In the genomic region with DNA sequence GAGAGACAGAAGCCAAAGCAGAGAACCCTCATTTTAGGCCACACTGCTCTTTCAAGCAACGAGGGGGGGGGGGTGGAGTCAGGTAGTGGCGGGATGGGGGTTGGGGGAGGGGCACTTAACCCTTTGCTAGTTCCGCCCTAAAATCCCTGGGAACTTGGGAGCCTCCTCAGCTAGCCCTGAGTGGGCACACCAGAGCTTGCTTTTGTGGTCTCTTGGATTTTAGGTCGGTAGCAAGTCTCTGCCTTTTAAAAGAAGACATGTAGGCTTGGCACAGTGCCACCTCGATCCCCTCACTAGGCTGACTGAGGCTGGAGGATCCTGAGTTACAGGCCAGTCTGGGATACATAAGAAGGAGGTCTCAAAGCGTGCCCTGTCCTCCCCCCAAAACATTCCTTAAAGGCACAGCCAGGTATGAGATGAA, we compare ENCODE assay signal across 9 mouse cellular contexts. TPM values are rescaled to one million over a fixed set of nuclear protein-coding genes. Genes with fewer than 3 reads are reported as not detected.
DNase-seq lines count a peak whose midpoint lies in the region; ATAC-seq and TF ChIP-seq lines count a peak whose summit lies in the region.
"Had no signal": no experiment of that assay in that cellular context is flagged by ENCODE, and none has a peak within 500 bp of the region (broad histone marks: within the 10 kb centered on the region; RNA-seq: fewer than 3 reads in every experiment).

No protein-coding gene starts in this region.

- ATAC-seq in limb, embryonic 14.5 days (ENCODE audit: low FRiP score, low read depth) = no peak
- no peak for ATAC-seq in megakaryocyte-erythroid progenitor cell, adult 5-6 weeks (replicated peaks; ENCODE audit: low FRiP score, low TSS enrichment, poor library complexity, severe bottlenecking)

- peak overlapping the region; percentile 30 for H3K4me3 ChIP-seq in limb, embryonic 14.5 days (replicated peaks; ENCODE audit: low read length)
- H3K4me3 ChIP-seq in small intestine, adult 2 months (ENCODE audit: low read depth, low read length) = no peak overlapping the region

- no peaks in the 10 kb centered on the region for H3K9me3 ChIP-seq in limb, embryonic 14.5 days (ENCODE audit: control insufficient read depth, low read length)
- H3K9me3 ChIP-seq: G1E had no signal

- peak overlapping the region; percentile 61 for H3K4me2 ChIP-seq in limb, embryonic 14.5 days (replicated peaks; ENCODE audit: low read depth, low read length, severe bottlenecking)

- TF ChIP-seq CTCF in small intestine, adult 2 months (IDR thresholded peaks at IDR 0.05; ENCODE audit: extremely low read depth, insufficient read length, insufficient replicate concordance, low read depth, low read length) = no peak

- no peak overlapping the region for H3K9ac ChIP-seq in limb, embryonic 14.5 days (ENCODE audit: low read depth, low read length, severe bottlenecking)

- peak; percentile 41 for DNase-seq in left cerebral cortex, postnatal 4 days
- DNase-seq in left cerebral cortex, adult 18-20 months (ENCODE audit: low spot score in 2 of 2) = no peak
- peak; percentile 67 for DNase-seq in embryo, embryonic 11 days
- DNase-seq in heart, postnatal 14 days = peak; percentile 21 to 37
- no peak for DNase-seq in limb, embryonic 14.5 days (ENCODE audit: low spot score)
- no peak for DNase-seq in layer of hippocampus, postnatal 36 days

- intact Hi-C loops in left cerebral cortex, postnatal 4 days (cut with DNase I) = loop anchor here (10.0 kb wide), 1 partner anchor 150 kb away; no protein-coding TSS in a partner anchor
- intact Hi-C loops in heart, postnatal 14 days (cut with DNase I) = loop anchor here (2.0 to 5.0 kb wide), 2 partner anchors 42 to 152 kb away; no protein-coding TSS in a partner anchor

- no peaks in the 10 kb centered on the region for H3K36me3 ChIP-seq in limb, embryonic 14.5 days (ENCODE audit: control insufficient read depth, insufficient read depth, low read length)
- no peaks in the 10 kb centered on the region for H3K36me3 ChIP-seq in small intestine, adult 2 months (ENCODE audit: control insufficient read depth, insufficient read depth, low read length)
- H3K36me3 ChIP-seq: G1E had no signal

- peaks cover 31% of the 10 kb centered on the region for H3K4me1 ChIP-seq in limb, embryonic 14.5 days (ENCODE audit: control insufficient read depth, insufficient read depth, low read length)
- H3K4me1 ChIP-seq in small intestine, adult 2 months (ENCODE audit: control insufficient read depth, insufficient read depth, insufficient read length, low read length) = peaks cover 11% of the 10 kb centered on the region

- no peaks in the 10 kb centered on the region for H3K27me3 ChIP-seq in limb, embryonic 14.5 days (ENCODE audit: control insufficient read depth, insufficient read depth, low read length)
- H3K27me3 ChIP-seq in small intestine, adult 2 months (ENCODE audit: control insufficient read depth, insufficient read depth, low read length) = no peaks in the 10 kb centered on the region

- 16% methylated on average over 6 of the region's 6 CpGs for WGBS in limb, embryonic 14.5 days
- WGBS in small intestine, adult 2 months = 38% methylated on average over 6 of the region's 6 CpGs

- no peak for TF ChIP-seq POLR2A in limb, embryonic 14.5 days (IDR thresholded peaks at IDR 0.05; ENCODE audit: borderline replicate concordance, extremely low read depth, insufficient read depth, insufficient read length)
- no peak for TF ChIP-seq POLR2A in small intestine, adult 2 months (IDR thresholded peaks at IDR 0.05; ENCODE audit: low read depth, low read length)

- H3K27ac ChIP-seq in limb, embryonic 14.5 days (replicated peaks; ENCODE audit: low read depth, low read length) = peak overlapping the region; percentile 83
- peak overlapping the region; percentile 82 for H3K27ac ChIP-seq in small intestine, adult 2 months (ENCODE audit: insufficient read depth, low read depth, low read length)

RNA-seq across cellular contexts. Expression of a gene that starts 59.6 kb away (rescaled TPM):
- 1 to 10 TPM; 7.4 to 7.5 TPM for total RNA-seq in left cerebral cortex, postnatal 4 days (2021)
- total RNA-seq in left cerebral cortex, adult 18-20 months (2021) = 1 to 10 TPM; 7.0 to 9.0 TPM
- 1 to 10 TPM; 3.7 to 5.0 TPM for total RNA-seq in heart, postnatal 14 days (2021)
- 5.4 and 6.1 TPM in 2 replicates for polyA plus RNA-seq in limb, embryonic 14.5 days (2012; rRNA removed)
- 5.6 and 6.7 TPM in 2 replicates for polyA plus RNA-seq in limb, embryonic 14.5 days (2014; fragmentation: Nextera tagmentation; extraction: Ambion mirVana)
- 1.6 and 3.2 TPM in 2 replicates for polyA plus RNA-seq in small intestine, adult 2 months (2012; rRNA removed)
- total RNA-seq in layer of hippocampus, postnatal 36 days (2021) = 1 to 10 TPM; 8.3 to 9.8 TPM
- total RNA-seq in megakaryocyte-erythroid progenitor cell, adult 5-6 weeks (2014; fragmentation: Nextera tagmentation) = 8.5 and 10.6 TPM in 2 replicates
- total RNA-seq in megakaryocyte-erythroid progenitor cell, adult 5-6 weeks (2017) = 4.4 and 7.6 TPM in 2 replicates

Comparison
In these comparisons a context has a peak if more than half of its experiments do, and no peak if none do; other contexts are left out.
1. DNase-seq: peak in left cerebral cortex, postnatal 4 days (single experiment), embryo, embryonic 11 days (single experiment) and heart, postnatal 14 days (2 of 2); none in left cerebral cortex, adult 18-20 months (0 of 2), limb, embryonic 14.5 days (single experiment) and layer of hippocampus, postnatal 36 days (0 of 2).